Mouse (Mus musculus): ENCODE results near the gene Tnnt1.

- TF ChIP-seq CTCF (IDR thresholded peaks at IDR 0.05; ENCODE audit: borderline replicate concordance, control insufficient read depth, extremely low read depth, insufficient read depth, low read length, poor library complexity) (no peak), POLR2A (IDR thresholded peaks at IDR 0.05; ENCODE audit: control insufficient read depth, extremely low read depth, insufficient read depth, low read length, poor library complexity) (no peak)
These were observed 5.2 kb upstream of the Tnnt1 start for GRCm38 (mm10) chr7:4521231-4522003.
